Mouse (Mus musculus) forebrain, embryonic 10.5 days (tissue): ENCODE data around the gene Plxna4. TPM values are rescaled to one million over a fixed set of nuclear protein-coding genes. Genes with fewer than 3 reads are reported as not detected.

Experiments used
- DNase-seq: peaks from one replicate; pipeline ENCODE4 v3.0.0-alpha.2; 2017; ENCODE audit warnings: low spot score; ENCODE audit errors: extremely low spot score
- H3K27ac ChIP-seq: fragments of 300-500 bp; sonication (generic); 2 replicates; pipeline ENCODE4 v1.5.1; 2016; ENCODE audit warnings: mild to moderate bottlenecking
- H3K27me3 ChIP-seq: fragments of 300-500 bp; sonication (generic); 2 replicates; pipeline ENCODE4 v1.6.1; 2016; ENCODE audit warnings: mild to moderate bottlenecking; ENCODE audit not compliant: poor library complexity, severe bottlenecking
- H3K36me3 ChIP-seq: fragments of 300-500 bp; sonication (generic); replicated peaks from 2 replicates; pipeline ENCODE4 v1.6.1; 2016; ENCODE audit warnings: mild to moderate bottlenecking, moderate library complexity
- H3K4me1 ChIP-seq: fragments of 300-500 bp; sonication (generic); 2 replicates; pipeline ENCODE4 v1.6.1; 2016
- H3K4me3 ChIP-seq: fragments of 300-500 bp; sonication (generic); 2 replicates; pipeline ENCODE4 v1.5.1; 2016; ENCODE audit warnings: mild to moderate bottlenecking, moderate library complexity
- H3K9me3 ChIP-seq: fragments of 300-500 bp; sonication (generic); 2 replicates; pipeline ENCODE4 v1.6.1; 2016; ENCODE audit warnings: mild to moderate bottlenecking, moderate library complexity
- WGBS: fragments of 180-500 bp; shearing (Covaris S2); methylation state at CpG from one replicate; pipeline ENCODE4 v1.1.7; 2016; 5-methylcytosine and 5-hydroxymethylcytosine counted together
- polyA plus RNA-seq: library from polyadenylated mRNA; unstranded; fragments of >200 nt; fragmentation: Nextera tagmentation; extraction: Ambion mirVana; gene quantifications from 2 replicates; pipeline ENCODE4 v1.2.1, GENCODE M21; 2016

The Plxna4 gene
- polyA plus RNA-seq, 1 experiment from 2014 or later = 1.2 TPM

DNA sequence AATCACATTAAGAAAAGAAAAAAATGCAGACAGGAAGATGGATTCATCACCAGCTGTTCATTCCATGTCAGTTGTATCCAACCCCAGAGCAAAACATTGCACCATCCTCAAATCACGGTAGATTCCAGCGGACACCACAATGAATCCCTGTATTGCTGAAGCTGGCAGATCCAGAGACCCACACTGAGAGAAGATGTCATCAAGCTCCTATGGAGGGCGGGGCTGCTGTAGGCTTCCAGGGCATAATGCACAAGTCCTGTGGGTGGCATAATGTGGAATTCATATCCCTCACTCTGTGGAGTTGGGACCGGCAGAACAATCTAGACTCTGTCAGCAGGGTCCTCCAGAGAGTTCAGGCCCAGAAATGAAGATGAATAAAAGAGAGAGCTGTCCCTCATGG lies 278.8 kb downstream of the Plxna4 start:
- 91% methylated on average over 4 of the region's 4 CpGs for WGBS
- Histone ChIP-seq H3K4me3 (no peak overlapping the region), H3K27me3 (no peaks in the 10 kb centered on the region), H3K4me1 (no peaks in the 10 kb centered on the region), H3K36me3 (no peaks in the 10 kb centered on the region), H3K9me3 (no peaks in the 10 kb centered on the region), H3K27ac (no peak overlapping the region)
- DNase-seq = no peak

DNA sequence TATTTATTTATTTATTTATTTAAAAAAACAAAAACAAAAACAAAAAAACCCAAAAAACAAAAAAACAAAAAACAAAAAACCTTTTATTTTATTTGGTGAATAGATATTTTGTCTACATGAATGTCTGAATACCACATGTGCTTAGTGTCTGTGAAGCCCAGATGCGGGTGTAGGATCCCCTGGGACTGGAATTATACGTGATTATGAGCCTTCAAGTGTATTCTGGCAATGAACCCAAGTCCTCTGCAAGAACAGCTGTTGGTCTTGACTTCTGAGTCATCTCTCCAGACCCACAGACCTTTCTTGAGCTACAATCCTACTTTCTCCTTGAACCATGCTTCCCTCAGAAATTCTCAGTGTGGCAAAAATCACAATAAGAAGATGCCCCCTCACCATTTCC lies 287.4 kb downstream of the Plxna4 start:
- H3K4me3 ChIP-seq = no peak overlapping the region
- WGBS = 84% methylated on average over 2 of the region's 2 CpGs
- no peaks in the 10 kb centered on the region for H3K4me1 ChIP-seq
- H3K9me3 ChIP-seq = no peaks in the 10 kb centered on the region
- no peaks in the 10 kb centered on the region for H3K36me3 ChIP-seq
- DNase-seq = no peak
- no peak overlapping the region for H3K27ac ChIP-seq
- no peaks in the 10 kb centered on the region for H3K27me3 ChIP-seq

DNA sequence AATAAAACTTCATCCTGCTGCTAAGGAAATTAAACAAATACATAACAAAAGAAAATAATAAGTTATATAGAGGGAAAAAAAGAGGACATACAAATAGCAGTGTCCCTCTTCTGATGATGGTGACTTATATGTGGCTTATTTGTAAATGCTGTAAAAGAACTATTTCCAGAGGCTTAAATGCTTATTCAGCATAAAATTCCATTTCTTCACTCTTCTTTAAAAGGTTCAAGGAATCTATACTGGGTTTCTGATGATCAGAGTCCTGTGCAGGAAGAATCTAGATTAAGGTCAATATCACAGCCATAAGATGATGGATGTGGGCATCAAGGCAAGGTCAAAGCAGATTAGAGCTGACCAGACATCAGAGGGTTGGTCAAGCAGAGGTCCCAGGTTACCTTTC lies 306.5 kb downstream of the Plxna4 start:
- DNase-seq = no peak
- no peak overlapping the region for H3K4me3 ChIP-seq
- no peaks in the 10 kb centered on the region for H3K9me3 ChIP-seq
- H3K36me3 ChIP-seq = no peaks in the 10 kb centered on the region
- H3K27ac ChIP-seq = no peak overlapping the region
- no peaks in the 10 kb centered on the region for H3K27me3 ChIP-seq
- H3K4me1 ChIP-seq = peaks cover 6% of the 10 kb centered on the region; the same call in 1 of the 2 replicates

DNA sequence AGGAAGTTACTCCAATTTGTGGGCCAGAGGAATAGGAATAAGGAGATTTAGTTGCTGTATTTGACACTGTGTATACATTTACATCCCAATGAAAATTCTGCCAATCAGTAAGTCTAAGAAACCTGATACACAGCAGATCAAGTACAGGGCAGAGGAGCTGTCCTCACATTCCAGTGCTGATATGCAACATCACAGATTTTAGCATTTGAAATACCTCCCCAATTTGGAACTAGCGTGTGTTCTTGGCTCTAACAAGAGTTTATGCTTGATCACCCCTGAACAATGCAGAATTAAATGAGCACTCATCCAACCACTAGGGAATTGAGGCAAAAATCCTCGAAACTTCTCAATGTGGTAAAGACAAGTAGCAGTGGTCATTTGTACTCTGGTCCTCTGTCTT lies 307.3 kb downstream of the Plxna4 start:
- no peaks in the 10 kb centered on the region for H3K36me3 ChIP-seq
- no peak overlapping the region for H3K4me3 ChIP-seq
- no peak overlapping the region for H3K27ac ChIP-seq
- no peaks in the 10 kb centered on the region for H3K27me3 ChIP-seq
- DNase-seq = peak; percentile 19
- peaks cover 6% of the 10 kb centered on the region; the same call in 1 of the 2 replicates for H3K4me1 ChIP-seq
- H3K9me3 ChIP-seq = no peaks in the 10 kb centered on the region
- WGBS = 30% methylated on average over 2 of the region's 2 CpGs

DNA sequence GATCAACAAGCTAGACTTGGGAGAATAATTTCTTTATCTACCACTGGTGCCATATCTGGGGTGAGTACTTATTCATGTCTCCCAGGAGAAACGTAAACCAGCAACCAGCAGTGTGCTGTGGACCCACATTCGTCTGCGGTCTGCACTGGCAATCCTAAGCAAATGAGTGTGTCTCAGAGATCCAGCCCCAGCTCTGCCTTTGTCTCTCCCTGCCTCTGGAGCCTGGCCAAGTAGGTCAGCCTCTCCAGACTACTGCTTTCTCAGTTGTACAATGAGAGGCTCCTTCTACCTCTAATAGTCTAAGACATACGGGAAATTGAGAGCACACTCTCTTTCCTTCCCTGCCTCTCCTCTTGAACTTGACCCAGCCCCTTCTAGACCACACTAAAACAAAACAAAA lies 316.5 kb downstream of the Plxna4 start:
- H3K27me3 ChIP-seq = no peaks in the 10 kb centered on the region
- no peaks in the 10 kb centered on the region for H3K9me3 ChIP-seq
- no peak for DNase-seq
- 92% methylated on average over 4 of the region's 4 CpGs for WGBS
- H3K27ac ChIP-seq = no peak overlapping the region
- no peak overlapping the region for H3K4me3 ChIP-seq
- no peaks in the 10 kb centered on the region for H3K4me1 ChIP-seq
- H3K36me3 ChIP-seq = no peaks in the 10 kb centered on the region

DNA sequence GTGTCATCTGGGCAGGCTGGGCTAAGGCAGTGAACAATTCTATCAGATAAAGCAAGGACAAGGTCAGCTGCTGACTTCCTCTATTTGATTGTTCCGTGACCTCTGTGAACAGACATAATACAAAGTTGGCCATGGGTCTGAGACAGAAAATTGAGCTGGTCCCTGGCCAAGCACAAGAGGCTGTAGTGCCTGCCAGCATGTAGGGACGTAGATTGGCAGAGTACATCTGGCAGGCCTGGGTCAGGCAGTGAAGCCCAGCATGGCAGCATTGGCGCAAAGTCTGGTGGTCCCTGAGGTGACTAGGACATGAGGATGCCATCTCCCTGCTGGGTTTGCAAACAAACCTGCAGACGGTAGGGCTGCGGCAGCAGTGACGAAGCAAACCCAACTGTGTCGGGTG lies 321.9 kb downstream of the Plxna4 start:
- no peak for DNase-seq
- Histone ChIP-seq H3K27ac (no peak overlapping the region), H3K4me3 (no peak overlapping the region), H3K27me3 (no peaks in the 10 kb centered on the region), H3K4me1 (peaks cover 10% of the 10 kb centered on the region), H3K36me3 (no peaks in the 10 kb centered on the region), H3K9me3 (no peaks in the 10 kb centered on the region)
- 94% methylated on average over 7 of the region's 7 CpGs for WGBS

DNA sequence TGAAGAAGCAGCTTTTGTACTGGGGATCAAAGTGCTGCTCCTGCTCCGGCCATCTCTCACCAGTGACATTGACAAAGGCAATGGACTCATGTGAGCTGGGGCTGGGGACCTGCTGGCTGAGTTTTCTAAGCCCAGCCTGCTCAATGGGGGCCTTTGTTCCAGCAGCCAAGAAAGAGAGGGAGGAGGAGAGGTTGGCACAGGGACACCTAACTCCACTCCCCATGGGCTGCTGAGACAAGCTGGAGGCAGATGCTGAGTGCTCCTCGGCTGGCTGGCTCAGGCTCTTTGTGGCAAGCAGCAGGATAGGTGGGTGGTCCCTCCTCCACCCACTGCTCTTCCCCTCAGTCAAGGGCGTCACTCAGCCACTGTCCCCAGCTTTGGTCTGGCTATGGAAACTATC lies 326.7 kb downstream of the Plxna4 start:
- 32% methylated on average over 3 of the region's 3 CpGs for WGBS
- Histone ChIP-seq H3K4me3 (no peak overlapping the region), H3K9me3 (no peaks in the 10 kb centered on the region), H3K27ac (peak overlapping the region; percentile 31), H3K4me1 (peaks cover 19% of the 10 kb centered on the region), H3K36me3 (no peaks in the 10 kb centered on the region), H3K27me3 (no peaks in the 10 kb centered on the region)
- no peak for DNase-seq

DNA sequence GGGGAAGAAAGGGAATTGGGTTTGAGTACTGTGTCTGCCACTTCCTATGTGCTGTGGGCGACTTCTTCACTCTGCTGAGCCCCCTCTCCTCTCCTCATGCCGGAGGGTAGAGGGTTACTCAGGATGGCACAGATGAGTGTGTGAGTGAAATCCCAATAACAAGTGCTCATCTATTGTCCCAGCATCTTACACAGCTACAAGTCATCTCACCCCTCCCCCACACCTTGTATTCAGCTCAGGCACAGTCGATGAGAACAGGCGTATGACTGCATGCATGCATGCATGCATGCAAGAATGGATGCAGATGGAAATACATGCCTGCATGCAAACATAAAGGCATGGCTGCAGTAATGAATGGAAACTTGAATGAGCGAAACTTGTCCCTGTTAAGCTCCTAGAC lies 327.7 kb downstream of the Plxna4 start:
- no peaks in the 10 kb centered on the region for H3K9me3 ChIP-seq
- no peak overlapping the region for H3K27ac ChIP-seq
- 88% methylated on average over 5 of the region's 5 CpGs for WGBS
- H3K36me3 ChIP-seq = no peaks in the 10 kb centered on the region
- H3K4me1 ChIP-seq = peaks cover 22% of the 10 kb centered on the region
- DNase-seq = no peak
- no peaks in the 10 kb centered on the region for H3K27me3 ChIP-seq
- no peak overlapping the region for H3K4me3 ChIP-seq

DNA sequence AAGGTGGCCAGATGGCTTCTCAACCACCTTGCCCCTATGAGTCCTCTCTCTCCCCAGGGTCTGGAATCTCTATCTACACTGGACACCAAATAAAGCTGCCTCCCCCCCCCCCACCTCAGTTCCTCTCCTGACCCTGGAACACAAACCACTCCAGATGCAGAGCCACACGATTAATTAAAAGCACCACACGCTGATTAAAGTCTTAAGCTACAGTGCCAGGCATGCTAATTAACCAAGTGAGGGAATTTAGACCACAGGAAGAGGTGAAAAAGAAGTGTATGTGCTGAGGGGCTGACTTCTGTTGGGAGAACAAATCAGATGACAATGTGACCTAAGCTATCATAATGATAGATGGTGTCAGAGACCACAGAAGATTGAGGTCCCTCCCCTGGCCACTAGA lies 332.8 kb downstream of the Plxna4 start:
- no peak for DNase-seq
- Histone ChIP-seq H3K27me3 (no peaks in the 10 kb centered on the region), H3K4me1 (peaks cover 9% of the 10 kb centered on the region), H3K9me3 (no peaks in the 10 kb centered on the region), H3K36me3 (no peaks in the 10 kb centered on the region), H3K4me3 (no peak overlapping the region), H3K27ac (no peak overlapping the region)
- 33% methylated on average over 2 of the region's 2 CpGs for WGBS

DNA sequence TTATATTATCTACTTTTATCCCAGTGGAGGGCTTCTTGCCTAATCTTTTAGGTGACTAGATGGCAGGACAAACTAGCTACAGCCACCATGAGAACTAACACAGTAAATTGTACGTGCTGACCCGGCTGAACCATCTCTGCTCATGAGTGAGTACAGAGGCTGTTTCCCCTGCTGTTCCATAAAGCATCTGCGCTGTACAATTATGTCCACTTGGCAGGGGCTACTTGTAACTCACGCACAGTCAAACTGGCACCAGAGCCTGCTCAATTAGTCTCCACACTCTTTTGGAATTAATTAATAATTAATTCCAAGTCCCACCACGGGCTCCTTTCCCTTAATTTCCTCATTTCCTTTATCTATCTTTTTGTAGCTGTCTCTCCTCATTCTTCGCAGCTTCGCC lies 335.8 kb downstream of the Plxna4 start:
- 91% methylated on average over 7 of the region's 7 CpGs for WGBS

DNA sequence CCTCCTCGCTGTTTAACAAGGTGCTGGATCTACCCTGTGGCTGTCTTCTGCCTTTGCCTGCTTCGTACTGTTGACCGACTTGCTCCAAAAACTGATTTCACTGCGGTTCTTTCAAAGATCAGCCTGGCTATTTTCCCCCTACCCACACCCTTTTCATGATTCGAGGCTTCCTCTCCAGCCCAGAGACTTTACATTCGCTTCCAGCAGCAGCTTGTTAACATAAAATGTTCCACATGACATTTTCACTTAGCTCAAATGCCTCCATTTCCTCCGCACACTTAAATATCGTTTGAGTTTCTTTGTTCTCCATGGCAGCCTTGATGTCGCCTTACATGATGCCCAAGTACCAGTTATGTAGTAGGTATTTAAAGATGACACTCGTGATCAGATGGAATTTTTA lies 336.3 kb downstream of the Plxna4 start:
- WGBS = 85% methylated on average over 10 of the region's 10 CpGs
- Histone ChIP-seq H3K4me1 (peaks cover 9% of the 10 kb centered on the region), H3K9me3 (no peaks in the 10 kb centered on the region), H3K27me3 (peaks cover 12% of the 10 kb centered on the region), H3K4me3 (no peak overlapping the region), H3K36me3 (no peaks in the 10 kb centered on the region), H3K27ac (no peak overlapping the region)
- no peak for DNase-seq

More for the DNA sequence above, 335.8 kb downstream of the Plxna4 start:
- Histone ChIP-seq H3K9me3 (no peaks in the 10 kb centered on the region), H3K4me1 (peaks cover 9% of the 10 kb centered on the region), H3K4me3 (no peak overlapping the region), H3K36me3 (no peaks in the 10 kb centered on the region), H3K27ac (no peak overlapping the region), H3K27me3 (peaks cover 8% of the 10 kb centered on the region; the same call in 1 of the 2 replicates)
- no peak for DNase-seq

DNA sequence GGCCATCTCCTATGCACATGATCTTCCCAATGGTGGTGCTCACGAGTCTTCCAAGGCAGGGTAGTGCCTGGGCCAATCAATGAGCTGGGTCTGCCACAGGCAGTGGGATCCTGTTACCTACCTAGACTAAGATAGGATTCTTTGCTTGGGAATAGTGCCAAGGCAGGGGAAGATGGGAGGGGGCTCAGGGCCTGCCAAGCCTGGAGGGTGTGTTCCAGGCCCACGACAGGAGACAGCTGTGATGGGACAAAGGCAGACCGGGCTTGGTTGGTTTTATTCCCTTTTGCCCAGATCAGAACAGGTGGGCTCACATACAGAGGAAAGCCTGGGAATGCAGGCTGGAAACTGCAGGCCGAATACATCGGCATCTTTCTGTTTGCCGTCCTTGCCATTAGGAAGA lies 342.0 kb downstream of the Plxna4 start:
- H3K27ac ChIP-seq = no peak overlapping the region
- DNase-seq = no peak
- no peaks in the 10 kb centered on the region for H3K36me3 ChIP-seq
- peaks cover 59% of the 10 kb centered on the region for H3K27me3 ChIP-seq
- no peak overlapping the region for H3K4me3 ChIP-seq
- H3K4me1 ChIP-seq = peaks cover 17% of the 10 kb centered on the region
- no peaks in the 10 kb centered on the region for H3K9me3 ChIP-seq
- 84% methylated on average over 6 of the region's 6 CpGs for WGBS

DNA sequence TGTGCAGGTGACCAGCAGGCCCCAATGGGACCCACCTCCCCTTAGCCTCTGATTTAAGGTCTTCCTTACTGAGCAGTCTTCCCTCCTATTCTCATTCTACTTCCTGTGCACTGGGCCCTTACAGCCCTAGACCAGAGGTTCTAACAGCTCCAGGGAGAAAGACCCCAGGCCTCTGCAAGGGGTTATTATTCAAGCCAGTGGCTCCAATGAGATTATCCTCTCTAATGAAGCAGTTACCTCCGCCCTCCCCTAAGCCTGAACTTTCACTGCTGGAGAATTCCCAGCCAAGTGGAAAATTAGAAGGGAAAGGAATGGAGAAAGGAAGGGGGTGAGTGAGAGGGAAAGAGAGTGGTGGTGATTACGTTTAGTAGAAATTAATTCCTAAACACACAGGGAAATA lies 345.0 kb downstream of the Plxna4 start:
- WGBS = 11% methylated on average over 2 of the region's 2 CpGs
- Histone ChIP-seq H3K27ac (no peak overlapping the region), H3K9me3 (no peaks in the 10 kb centered on the region), H3K4me1 (peaks cover 17% of the 10 kb centered on the region), H3K27me3 (peaks cover 73% of the 10 kb centered on the region), H3K36me3 (no peaks in the 10 kb centered on the region), H3K4me3 (no peak overlapping the region)
- DNase-seq = peak; percentile 28

DNA sequence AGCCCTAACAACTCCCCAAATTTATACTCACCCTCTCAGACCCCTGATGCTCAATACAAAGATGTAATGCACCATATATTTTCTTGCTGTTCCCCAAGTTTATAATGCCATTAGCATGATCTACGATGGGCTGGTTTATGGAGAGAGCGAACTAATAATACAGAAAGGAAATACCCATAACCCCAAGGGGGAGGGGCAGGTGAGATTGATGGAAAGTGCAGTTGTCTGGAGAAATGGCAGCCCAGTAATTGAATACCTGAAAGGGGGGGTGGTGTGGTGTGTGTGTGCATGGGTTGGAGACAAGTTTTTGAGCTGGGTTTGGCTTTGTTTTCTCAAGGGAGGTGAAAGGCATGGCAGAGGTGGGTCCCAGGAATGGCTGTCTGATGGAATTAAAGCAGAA lies 356.6 kb downstream of the Plxna4 start:
- H3K27ac ChIP-seq = no peak overlapping the region
- H3K9me3 ChIP-seq = no peaks in the 10 kb centered on the region
- H3K36me3 ChIP-seq = no peaks in the 10 kb centered on the region
- peaks cover 9% of the 10 kb centered on the region for H3K4me1 ChIP-seq
- 90% methylated on average over 2 of the region's 2 CpGs for WGBS
- no peaks in the 10 kb centered on the region; the same call in 1 of the 2 replicates for H3K27me3 ChIP-seq
- H3K4me3 ChIP-seq = no peak overlapping the region
- no peak for DNase-seq
